Mouse (Mus musculus): Measurements from ENCODE around the gene Ppt2. TPM values are rescaled to one million over a fixed set of nuclear protein-coding genes. Genes with fewer than 3 reads are reported as not detected.

Gene Ppt2
- polyA plus RNA-seq, 1 experiment from 2014 or later, result 27.3 TPM

DNA sequence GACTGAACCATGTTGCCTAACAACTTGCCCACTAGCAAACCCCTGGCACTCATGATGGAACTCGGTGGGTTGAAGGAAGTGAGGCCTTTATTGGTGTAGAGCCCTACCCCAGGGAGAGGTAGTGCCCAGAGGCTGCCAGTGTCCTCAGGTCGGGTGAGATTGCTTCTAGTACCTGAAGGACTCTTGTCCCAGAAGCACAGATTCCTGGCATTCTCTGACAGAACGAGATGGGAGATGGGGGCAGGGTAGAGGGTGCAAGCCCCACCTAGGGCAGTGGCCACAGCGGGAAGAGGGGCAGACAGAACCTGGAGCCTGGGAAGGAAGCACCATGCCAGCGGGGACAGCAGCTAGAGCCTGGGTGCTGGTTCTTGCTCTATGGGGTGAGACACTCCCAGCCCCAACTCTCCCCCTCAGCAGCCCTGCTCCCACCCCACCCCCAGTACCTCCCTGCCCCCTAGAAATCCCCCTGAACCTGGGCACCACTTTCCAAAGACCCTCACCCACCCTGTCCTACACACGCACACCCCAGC is 30.7 kb downstream of the Ppt2 start, which contains the start of gene Ager:
Ager (plus strand) TSS at position 297 of the 530 bp plus-strand sequence.
- 10% methylated on average over 6 of the region's 6 CpGs for WGBS
- H3K4me3 ChIP-seq (ENCODE audit: low read length), result no peak within 1 kb of the TSS
- H3K4me2 ChIP-seq (ENCODE audit: low read depth, low read length), result peak within 1 kb of the TSS; percentile 20; the same call in 1 of the 2 replicates
- H3K4me1 ChIP-seq (ENCODE audit: control insufficient read depth, insufficient read depth, low read length), result peaks cover 35% of the 10 kb centered on the region
- H3K9ac ChIP-seq (ENCODE audit: low read length), result peak within 1 kb of the TSS; percentile 39
- no peaks in the 10 kb centered on the region for H3K27me3 ChIP-seq (ENCODE audit: control insufficient read depth, insufficient read depth, low read length)
- peaks cover 19% of the 10 kb centered on the region for H3K36me3 ChIP-seq (ENCODE audit: control insufficient read depth, insufficient read depth)
- no peak for ATAC-seq (replicated peaks; ENCODE audit: extremely low read depth, insufficient read depth, low FRiP score)
- no peaks in the 10 kb centered on the region for H3K9me3 ChIP-seq (replicated peaks; ENCODE audit: control insufficient read depth, low read length)
- H3K27ac ChIP-seq (ENCODE audit: low read length), result no peak within 1 kb of the TSS

DNA sequence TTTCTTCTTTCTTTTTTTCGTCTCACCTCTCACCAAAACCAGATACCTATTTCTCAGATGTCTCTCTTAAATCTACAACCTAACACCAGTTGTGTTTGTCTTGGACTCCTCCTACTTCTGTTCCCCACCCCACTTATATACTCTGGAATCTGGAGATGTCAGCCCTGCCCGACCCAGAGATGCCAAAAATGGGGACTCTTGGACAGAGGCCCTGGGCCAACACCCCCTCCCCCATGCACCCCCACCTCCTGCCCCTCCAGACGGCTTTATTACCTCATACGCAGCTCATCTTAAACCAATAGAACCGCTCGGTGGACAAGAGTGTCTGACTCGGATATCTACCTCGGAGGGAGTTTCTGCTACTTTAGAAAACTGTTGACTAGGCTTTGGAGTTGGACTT is 32.2 kb downstream of the Ppt2 start:
- WGBS, result 59% methylated on average over 8 of the region's 8 CpGs
- Histone ChIP-seq H3K36me3 (ENCODE audit: control insufficient read depth, insufficient read depth) (peaks cover 17% of the 10 kb centered on the region), H3K27ac (ENCODE audit: low read length) (no peak overlapping the region), H3K4me2 (ENCODE audit: low read depth, low read length) (no peak overlapping the region), H3K4me1 (ENCODE audit: control insufficient read depth, insufficient read depth, low read length) (peaks cover 33% of the 10 kb centered on the region), H3K4me3 (ENCODE audit: low read length) (no peak overlapping the region), H3K9ac (ENCODE audit: low read length) (no peak overlapping the region), H3K9me3 (replicated peaks; ENCODE audit: control insufficient read depth, low read length) (no peaks in the 10 kb centered on the region), H3K27me3 (ENCODE audit: control insufficient read depth, insufficient read depth, low read length) (no peaks in the 10 kb centered on the region)
- no peak for ATAC-seq (replicated peaks; ENCODE audit: extremely low read depth, insufficient read depth, low FRiP score)

DNA sequence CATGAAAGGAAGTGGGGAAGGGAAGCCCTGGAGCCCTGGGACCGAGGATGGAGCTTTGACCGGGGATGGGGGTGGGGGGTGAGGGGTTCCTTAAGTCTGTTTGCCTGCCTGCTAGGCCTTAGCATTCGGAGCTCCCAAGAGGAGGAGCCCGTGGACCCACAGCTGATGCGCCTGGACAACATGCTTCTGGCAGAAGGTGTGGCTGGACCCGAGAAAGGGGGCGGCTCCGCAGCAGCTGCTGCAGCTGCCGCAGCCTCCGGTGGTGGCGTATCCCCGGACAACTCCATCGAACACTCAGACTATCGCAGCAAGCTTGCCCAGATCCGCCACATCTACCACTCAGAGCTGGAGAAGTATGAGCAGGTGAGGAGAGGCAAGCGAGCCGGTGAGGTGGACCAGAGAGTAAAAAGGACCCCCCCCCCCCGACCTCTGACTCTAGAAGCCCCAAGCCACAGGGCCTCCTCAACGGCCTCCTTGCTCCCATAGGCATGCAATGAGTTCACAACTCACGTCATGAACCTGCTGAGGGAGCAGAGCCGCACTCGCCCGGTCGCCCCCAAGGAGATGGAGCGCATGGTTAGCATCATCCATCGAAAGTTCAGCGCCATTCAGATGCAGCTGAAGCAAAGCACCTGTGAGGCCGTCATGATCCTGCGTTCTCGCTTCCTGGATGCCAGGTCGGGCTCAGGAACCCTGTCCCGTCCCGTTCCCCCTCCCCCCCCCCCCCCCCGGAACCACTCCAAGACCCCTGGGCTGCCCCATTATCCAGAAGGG is 34.4 kb downstream of the Ppt2 start:
- peaks cover 46% of the 10 kb centered on the region for H3K4me1 ChIP-seq (ENCODE audit: control insufficient read depth, insufficient read depth, low read length)
- no peaks in the 10 kb centered on the region for H3K27me3 ChIP-seq (ENCODE audit: control insufficient read depth, insufficient read depth, low read length)
- peaks cover 13% of the 10 kb centered on the region for H3K36me3 ChIP-seq (ENCODE audit: control insufficient read depth, insufficient read depth)
- ATAC-seq (replicated peaks; ENCODE audit: extremely low read depth, insufficient read depth, low FRiP score), result no peak
- peak overlapping the region; percentile 98 for H3K9ac ChIP-seq (ENCODE audit: low read length)
- peak overlapping the region; percentile 87 for H3K4me3 ChIP-seq (ENCODE audit: low read length)
- H3K27ac ChIP-seq (ENCODE audit: low read length), result 0 out of 2 replicates have a peak overlapping the region, but pooled peaks have one; percentile 88
- WGBS, result 56% methylated on average over 33 of the region's 34 CpGs
- H3K9me3 ChIP-seq (replicated peaks; ENCODE audit: control insufficient read depth, low read length), result no peaks in the 10 kb centered on the region
- H3K4me2 ChIP-seq (ENCODE audit: low read depth, low read length), result peak overlapping the region; percentile 100

DNA sequence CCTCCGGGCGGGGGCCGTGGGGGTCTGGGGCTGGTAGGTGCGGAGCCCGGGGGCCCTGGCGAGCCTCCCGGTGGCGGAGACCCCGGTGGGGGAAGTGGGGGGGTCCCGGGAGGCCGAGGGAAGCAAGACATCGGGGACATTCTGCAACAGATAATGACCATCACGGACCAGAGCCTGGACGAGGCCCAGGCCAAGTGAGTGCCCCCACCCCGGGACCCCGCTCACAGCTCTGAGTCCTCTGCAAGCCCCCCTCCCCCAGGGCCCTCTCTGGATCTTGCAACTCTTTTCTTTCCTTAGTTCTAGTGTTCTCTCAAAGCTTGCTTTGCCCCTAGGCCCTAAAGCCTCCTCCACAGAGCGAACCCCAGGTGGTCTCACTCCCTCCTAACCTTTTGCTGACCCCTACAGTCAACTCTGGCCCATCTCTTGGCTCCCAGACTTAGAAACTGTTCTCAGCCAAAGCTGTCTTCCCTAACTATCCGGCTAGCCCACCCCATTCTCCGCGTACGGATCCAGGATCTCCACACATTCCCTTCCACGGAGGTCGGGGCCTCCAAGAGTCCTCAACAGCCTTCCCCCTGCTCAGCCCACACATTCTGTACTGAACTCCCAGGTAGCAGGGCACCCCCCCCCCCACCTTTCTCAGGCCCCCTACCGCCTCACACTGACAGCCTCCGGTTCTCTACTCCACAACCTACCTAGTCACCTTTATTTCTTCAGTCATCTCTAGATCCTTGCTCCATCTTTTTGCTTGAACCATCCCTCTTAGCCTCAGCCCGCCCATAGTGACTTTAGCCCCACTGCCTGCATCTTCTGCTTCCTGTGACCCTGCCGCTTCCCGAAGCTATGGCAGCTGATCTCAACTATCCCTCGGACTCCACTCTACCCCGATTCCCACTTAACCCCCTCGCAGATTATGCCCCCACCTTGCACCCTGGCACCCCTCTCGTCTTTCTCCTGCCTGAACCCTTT is 35.4 kb downstream of the Ppt2 start:
- Histone ChIP-seq H3K27me3 (ENCODE audit: control insufficient read depth, insufficient read depth, low read length) (no peaks in the 10 kb centered on the region), H3K36me3 (ENCODE audit: control insufficient read depth, insufficient read depth) (peaks cover 13% of the 10 kb centered on the region), H3K4me2 (ENCODE audit: low read depth, low read length) (peak overlapping the region; percentile 100), H3K27ac (ENCODE audit: low read length) (peak overlapping the region; percentile 88), H3K4me1 (ENCODE audit: control insufficient read depth, insufficient read depth, low read length) (peaks cover 54% of the 10 kb centered on the region), H3K9me3 (replicated peaks; ENCODE audit: control insufficient read depth, low read length) (no peaks in the 10 kb centered on the region), H3K9ac (ENCODE audit: low read length) (peak overlapping the region; percentile 98), H3K4me3 (ENCODE audit: low read length) (peak overlapping the region; percentile 87)
- WGBS, result 2% methylated on average over 27 of the region's 32 CpGs
- 0 out of 2 replicates have a peak, but pooled peaks have one; percentile 2 for ATAC-seq (replicated peaks; ENCODE audit: extremely low read depth, insufficient read depth, low FRiP score)

DNA sequence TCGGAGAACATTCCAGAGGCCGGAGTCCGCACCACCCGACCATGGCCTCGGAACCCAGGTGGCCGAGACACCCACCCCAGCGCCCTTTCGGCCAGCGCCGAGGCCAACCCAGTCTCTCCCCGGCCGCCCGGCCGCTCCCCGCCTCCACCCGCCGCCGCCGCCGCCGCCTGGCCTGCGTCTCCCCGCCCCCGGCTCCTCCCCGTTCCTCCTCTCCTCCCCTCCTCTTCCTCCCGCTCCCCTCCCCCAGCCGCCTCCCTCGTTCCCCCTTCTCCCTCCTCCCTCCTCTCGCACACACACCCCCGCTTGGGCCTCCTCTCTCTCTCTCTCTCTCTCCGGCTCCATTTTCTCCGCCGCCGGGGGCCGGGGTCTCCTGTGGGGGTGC is 36.3 kb downstream of the Ppt2 start:
- 0% methylated on average over 15 of the region's 35 CpGs for WGBS
- peak overlapping the region; percentile 88 for H3K27ac ChIP-seq (ENCODE audit: low read length)
- peak overlapping the region; percentile 100 for H3K4me2 ChIP-seq (ENCODE audit: low read depth, low read length)
- H3K36me3 ChIP-seq (ENCODE audit: control insufficient read depth, insufficient read depth), result peaks cover 13% of the 10 kb centered on the region
- ATAC-seq (replicated peaks; ENCODE audit: extremely low read depth, insufficient read depth, low FRiP score), result peak; percentile 34
- H3K9ac ChIP-seq (ENCODE audit: low read length), result peak overlapping the region; percentile 98
- peak overlapping the region; percentile 87 for H3K4me3 ChIP-seq (ENCODE audit: low read length)
- H3K4me1 ChIP-seq (ENCODE audit: control insufficient read depth, insufficient read depth, low read length), result peaks cover 47% of the 10 kb centered on the region
- no peaks in the 10 kb centered on the region for H3K27me3 ChIP-seq (ENCODE audit: control insufficient read depth, insufficient read depth, low read length)
- no peaks in the 10 kb centered on the region for H3K9me3 ChIP-seq (replicated peaks; ENCODE audit: control insufficient read depth, low read length)

DNA sequence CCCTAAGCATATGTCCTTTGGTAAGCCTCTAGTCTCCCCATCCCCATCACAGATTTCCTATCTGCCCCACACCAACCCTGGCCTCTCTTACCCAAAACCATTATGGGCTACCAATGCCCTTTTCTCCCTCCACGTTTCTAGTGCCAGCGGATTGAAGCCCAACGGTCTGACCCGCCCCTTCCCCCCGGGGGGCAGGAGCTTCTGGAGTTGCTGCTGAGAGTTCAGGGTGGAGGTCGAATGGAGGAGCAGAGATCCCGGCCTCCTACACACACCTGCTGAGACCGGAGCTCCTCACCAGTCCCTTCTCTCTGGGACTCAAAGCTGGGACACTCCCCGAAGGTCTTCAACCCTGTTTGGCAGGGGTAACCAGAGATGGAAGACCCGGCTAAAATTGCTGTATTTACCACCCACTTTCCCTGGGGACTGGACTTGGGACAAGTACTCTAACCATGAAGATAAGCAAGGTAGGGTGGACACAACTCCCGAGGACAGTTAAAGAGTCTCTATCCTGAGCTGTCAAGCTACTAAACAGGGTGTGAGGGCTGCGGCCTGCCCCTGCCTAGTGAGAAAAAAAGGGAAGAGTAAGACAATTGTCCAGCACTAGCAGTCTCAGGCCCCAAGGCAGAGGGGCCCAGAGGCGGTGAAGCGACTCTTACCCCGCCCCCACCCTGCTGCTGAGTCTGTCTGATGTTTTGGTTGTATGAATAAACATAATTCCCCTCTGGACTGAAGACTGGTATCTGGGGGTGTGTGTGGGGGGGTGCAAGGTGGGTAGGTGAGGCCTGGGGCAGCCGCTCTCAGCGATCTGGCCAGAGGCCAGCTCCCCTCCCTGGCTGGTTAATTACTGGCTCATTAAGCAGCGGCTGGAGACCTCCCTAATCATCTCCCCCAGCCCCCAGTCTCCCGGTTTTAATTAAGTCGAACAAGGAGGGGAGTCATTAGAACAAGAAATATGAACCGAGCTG is 37.0 kb downstream of the Ppt2 start, which contains the start of gene Pbx2:
Pbx2 (plus strand) TSS at position 238 of the 965 bp plus-strand sequence.
- H3K4me3 ChIP-seq (ENCODE audit: low read length), result peak within 1 kb of the TSS; percentile 87
- WGBS, result 9% methylated on average over 21 of the region's 21 CpGs
- peaks cover 48% of the 10 kb centered on the region for H3K4me1 ChIP-seq (ENCODE audit: control insufficient read depth, insufficient read depth, low read length)
- peaks cover 13% of the 10 kb centered on the region for H3K36me3 ChIP-seq (ENCODE audit: control insufficient read depth, insufficient read depth)
- peak within 1 kb of the TSS; percentile 98 for H3K9ac ChIP-seq (ENCODE audit: low read length)
- no peak for ATAC-seq (replicated peaks; ENCODE audit: extremely low read depth, insufficient read depth, low FRiP score)
- peak within 1 kb of the TSS; percentile 100 for H3K4me2 ChIP-seq (ENCODE audit: low read depth, low read length)
- H3K27ac ChIP-seq (ENCODE audit: low read length), result peak within 1 kb of the TSS; percentile 88
- no peaks in the 10 kb centered on the region for H3K27me3 ChIP-seq (ENCODE audit: control insufficient read depth, insufficient read depth, low read length)
- no peaks in the 10 kb centered on the region for H3K9me3 ChIP-seq (replicated peaks; ENCODE audit: control insufficient read depth, low read length)

DNA sequence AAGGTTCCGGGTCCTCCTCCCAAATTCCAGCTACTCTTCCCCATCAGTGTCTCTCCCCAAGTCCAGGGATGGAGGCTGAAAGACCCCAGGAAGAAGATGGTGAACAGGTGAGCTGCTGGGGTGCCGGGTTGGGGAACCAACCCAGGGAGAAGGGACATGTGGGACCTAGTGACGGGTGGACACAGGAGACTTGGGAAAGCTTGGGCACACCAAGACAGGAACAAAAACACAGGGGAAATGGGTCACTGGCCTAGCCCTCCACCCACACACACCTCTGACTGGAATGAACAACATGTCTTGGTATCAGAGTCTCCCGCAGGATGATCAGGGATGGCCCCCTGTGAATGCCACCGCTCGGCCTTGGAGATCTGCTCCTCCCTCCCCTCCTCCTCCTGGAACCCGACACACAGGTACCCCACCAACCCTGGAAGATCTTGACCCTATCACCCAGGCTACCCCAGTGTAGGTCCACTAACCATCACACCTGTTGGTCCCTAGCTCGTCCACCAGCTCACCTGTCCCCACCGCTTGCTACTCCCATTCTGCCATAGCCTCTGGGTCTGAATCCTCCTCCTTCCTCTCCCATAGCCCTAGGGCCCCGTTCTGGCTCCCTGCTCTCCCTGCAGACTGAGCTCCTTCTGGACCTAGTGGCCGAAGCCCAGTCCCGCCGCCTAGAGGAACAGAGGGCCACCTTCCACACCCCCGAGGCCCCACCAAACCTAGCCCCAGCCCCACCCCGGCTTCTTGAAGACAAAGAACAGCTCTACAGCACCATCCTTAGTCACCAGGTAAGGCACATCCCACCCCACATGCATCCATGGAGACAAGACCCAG is 37.9 kb downstream of the Ppt2 start:
- H3K36me3 ChIP-seq (ENCODE audit: control insufficient read depth, insufficient read depth), result peaks cover 6% of the 10 kb centered on the region; the same call in 1 of the 2 replicates
- H3K4me3 ChIP-seq (ENCODE audit: low read length), result peak overlapping the region; percentile 87
- H3K4me1 ChIP-seq (ENCODE audit: control insufficient read depth, insufficient read depth, low read length), result peaks cover 49% of the 10 kb centered on the region
- peak overlapping the region; percentile 88 for H3K27ac ChIP-seq (ENCODE audit: low read length)
- H3K9ac ChIP-seq (ENCODE audit: low read length), result peak overlapping the region; percentile 79
- 67% methylated on average over 15 of the region's 15 CpGs for WGBS
- no peak for ATAC-seq (replicated peaks; ENCODE audit: extremely low read depth, insufficient read depth, low FRiP score)
- peak overlapping the region; percentile 100 for H3K4me2 ChIP-seq (ENCODE audit: low read depth, low read length)
- no peaks in the 10 kb centered on the region for H3K9me3 ChIP-seq (replicated peaks; ENCODE audit: control insufficient read depth, low read length)
- no peaks in the 10 kb centered on the region for H3K27me3 ChIP-seq (ENCODE audit: control insufficient read depth, insufficient read depth, low read length)

Measured in heart, embryonic 16.5 days (tissue).